Mouse (Mus musculus) left cerebral cortex, adult 8-10 months (tissue): Measurements from ENCODE around the gene Slc36a2. TPM values are rescaled to one million over a fixed set of nuclear protein-coding genes. Genes with fewer than 3 reads are reported as not detected.
"Not testable (repeated sequence)": the region's sequence is repeated elsewhere in the genome, so short reads cannot be mapped to it uniquely, and the experiment has no call there.

ENCODE experiments used
- DNase-seq, 2 experiments: peaks; one replicate each; pipeline ENCODE4 v3.0.0; 2022; ENCODE audit warnings: low spot score in 2 of 2
- total RNA-seq, 4 experiments: library from RNA; stranded (reverse); gene quantifications; 2 replicates each; pipeline ENCODE4 v1.2.4; 2022

The Slc36a2 gene
- total RNA-seq, 4 experiments from 2014 or later = 0.19 to 0.39 (median 0.27) TPM; not detected in 1

- DNase-seq = no peak
Observed at GRCm38 (mm10) chr11:55134871-55135270, 50.0 kb downstream of the Slc36a2 start.

- DNase-seq = no peak
Observed at GRCm38 (mm10) chr11:55134407-55134806, 50.5 kb downstream of the Slc36a2 start.

GRCm38 (mm10) chr11:55133204-55133603, 51.7 kb downstream of the Slc36a2 start:
- DNase-seq = no peak

GRCm38 (mm10) chr11:55131946-55132345, 52.9 kb downstream of the Slc36a2 start:
- DNase-seq = no peak

- no peak for DNase-seq
Observed at GRCm38 (mm10) chr11:55131077-55131742, 53.7 kb downstream of the Slc36a2 start.

GRCm38 (mm10) chr11:55128411-55128810, 56.5 kb downstream of the Slc36a2 start:
- DNase-seq = no peak

GRCm38 (mm10) chr11:55127937-55128336, 56.9 kb downstream of the Slc36a2 start:
- DNase-seq = peak in 1 of 2 experiments; percentile 18

- DNase-seq = no peak
Observed at GRCm38 (mm10) chr11:55126663-55127062, 58.2 kb downstream of the Slc36a2 start.

GRCm38 (mm10) chr11:55121430-55121829, 63.4 kb downstream of the Slc36a2 start:
- DNase-seq = no peak

- no peak for DNase-seq
Observed at GRCm38 (mm10) chr11:55120821-55121271, 64.0 kb downstream of the Slc36a2 start.

GRCm38 (mm10) chr11:55120279-55120678, 64.6 kb downstream of the Slc36a2 start:
- DNase-seq = no peak

- DNase-seq = no peak
Observed at GRCm38 (mm10) chr11:55117031-55117430, 67.8 kb downstream of the Slc36a2 start.

GRCm38 (mm10) chr11:55116004-55116403, 68.9 kb downstream of the Slc36a2 start:
- DNase-seq = no peak

- no peak for DNase-seq
Observed at GRCm38 (mm10) chr11:55114291-55114690, 70.6 kb downstream of the Slc36a2 start.

- DNase-seq = not testable (repeated sequence)
Observed at GRCm38 (mm10) chr11:55113861-55114250, 71.0 kb downstream of the Slc36a2 start.

- no peak for DNase-seq
Observed at GRCm38 (mm10) chr11:55113209-55113860, 71.5 kb downstream of the Slc36a2 start.

- no peak for DNase-seq
Observed at GRCm38 (mm10) chr11:55110566-55111169, 74.2 kb downstream of the Slc36a2 start.

GRCm38 (mm10) chr11:55109521-55110300, 75.2 kb downstream of the Slc36a2 start:
- DNase-seq = no peak
